Mouse (Mus musculus) small intestine, adult 2 months (tissue): ENCODE data around the gene Sec22b.

Experiments used
- CTCF ChIP-seq: fragments of 200-500 bp; IDR thresholded peaks from 2 replicates; pipeline ENCODE4 v1.5.1; 2012; ENCODE audit warnings: low read depth, mild to moderate bottlenecking, control low read depth, inconsistent platforms, low read length, moderate library complexity, mixed read lengths; ENCODE audit not compliant: insufficient replicate concordance, insufficient read length; ENCODE audit errors: extremely low read depth
- POLR2A ChIP-seq: fragments of 200-500 bp; IDR thresholded peaks from 2 replicates; pipeline ENCODE4 v1.6.1; 2012; ENCODE audit warnings: low read depth, mild to moderate bottlenecking, control low read depth, inconsistent platforms, low read length, moderate library complexity

DNA sequence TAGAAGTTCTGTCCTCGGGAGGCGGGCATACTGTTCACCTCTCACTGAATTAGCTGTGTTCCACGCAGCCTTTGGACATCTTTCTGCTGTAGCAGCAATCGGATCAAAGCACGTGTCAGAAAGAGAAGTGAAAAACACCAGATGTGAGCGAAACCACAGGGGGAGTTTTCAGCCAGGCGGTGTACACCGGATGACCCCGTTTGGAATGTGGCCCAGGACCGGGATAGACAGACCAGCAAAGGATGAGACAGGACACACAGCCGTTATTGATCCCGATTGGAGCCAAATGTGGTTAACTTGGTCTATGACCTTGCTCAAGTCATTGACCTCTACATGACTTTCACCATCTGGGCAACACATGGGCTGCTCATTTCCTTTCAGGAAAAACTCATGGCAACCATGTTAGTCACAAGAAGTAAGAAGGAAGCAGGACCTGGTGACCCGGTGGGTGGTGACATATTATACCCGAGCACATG lies 63.9 kb downstream of the Sec22b start:
- no peak for TF ChIP-seq CTCF
- no peak for TF ChIP-seq POLR2A
